ENCODE assay signal across 9 mouse cellular contexts in genomic region chr5:104110171-104110920, GRCm38 (mm10). TPM values are rescaled to one million over a fixed set of nuclear protein-coding genes. Genes with fewer than 3 reads are reported as not detected.
DNase-seq lines count a peak whose midpoint lies in the region; ATAC-seq and TF ChIP-seq lines count a peak whose summit lies in the region.
"Had no signal": no experiment of that assay in that cellular context is flagged by ENCODE, and none has a peak within 500 bp of the region (broad histone marks: within the 10 kb centered on the region; RNA-seq: fewer than 3 reads in every experiment).

No protein-coding gene starts in this region.

- no peak overlapping the region for H3K9ac ChIP-seq in heart, embryonic 15.5 days

- TF ChIP-seq CTCF in cortical plate, adult 2 months (IDR thresholded peaks at IDR 0.05; ENCODE audit: extremely low read depth, insufficient read depth, low read length) = no peak

- 46% methylated on average over 9 of the region's 9 CpGs for WGBS in heart, embryonic 15.5 days

- no peaks in the 10 kb centered on the region for H3K9me3 ChIP-seq in heart, embryonic 15.5 days (replicated peaks)

- peak; percentile 44; the same call in 1 of the 2 replicates for TF ChIP-seq POLR2A in cortical plate, adult 2 months (IDR thresholded peaks at IDR 0.05; ENCODE audit: extremely low read depth, insufficient read depth, low read length)

- DNase-seq in heart, adult 8-10 months (ENCODE audit: low spot score) = peak; percentile 38
- DNase-seq in heart, postnatal 25 days (ENCODE audit: low spot score) = no peak
- peak; percentile 78 to 82 for DNase-seq in left cerebral cortex, adult 9 months (ENCODE audit: low spot score in 2 of 2)
- peak; percentile 66 to 78 for DNase-seq in right cerebral cortex, postnatal 36 days (ENCODE audit: low spot score in 2 of 2)
- DNase-seq in adipocyte (ENCODE audit: low spot score) = no peak
- DNase-seq in adrenal gland, adult 8-10 months = no peak

- peaks cover 15% of the 10 kb centered on the region for H3K4me1 ChIP-seq in cortical plate, adult 2 months (ENCODE audit: control insufficient read depth, insufficient read depth, low read length)
- peaks cover 49% of the 10 kb centered on the region for H3K4me1 ChIP-seq in heart, embryonic 15.5 days (replicated peaks)

- peak overlapping the region; percentile 98 for H3K27ac ChIP-seq in cortical plate, adult 2 months (ENCODE audit: insufficient read depth, low read length)
- H3K27ac ChIP-seq in heart, embryonic 15.5 days = peak overlapping the region; percentile 51; the same call in 1 of the 2 replicates

- H3K36me3 ChIP-seq in heart, embryonic 15.5 days = no peaks in the 10 kb centered on the region

- no peaks in the 10 kb centered on the region for H3K27me3 ChIP-seq in heart, embryonic 15.5 days
- H3K27me3 ChIP-seq: CH12.LX had no signal

- H3K4me2 ChIP-seq in heart, embryonic 15.5 days = peak overlapping the region; percentile 50

- no peak for ATAC-seq in heart, embryonic 15.5 days (replicated peaks; ENCODE audit: insufficient number of reproducible peaks, insufficient read depth, low FRiP score, low read depth)

- H3K4me3 ChIP-seq in cortical plate, adult 2 months (ENCODE audit: insufficient read depth, low read length) = peak overlapping the region; percentile 46
- no peak overlapping the region for H3K4me3 ChIP-seq in heart, embryonic 15.5 days

- intact Hi-C loops in heart, postnatal 25 days (cut with DNase I) = no loop called here

RNA-seq across cellular contexts. Expression of gene Sparcl1, which starts 3.2 kb away (rescaled TPM):
- total RNA-seq in heart, adult 8-10 months (2022) = 100 to 1,000 TPM; 165 to 223 (median 203) TPM
- total RNA-seq in heart, postnatal 25 days (2021) = 100 to 1,000 TPM; 191 to 258 TPM
- 1,820 and 1,861 TPM in 2 replicates for polyA plus RNA-seq in cortical plate, adult 2 months (2012; rRNA removed)
- 113 and 115 TPM in 2 replicates for polyA plus RNA-seq in heart, embryonic 15.5 days (2015; fragmentation: Nextera tagmentation; extraction: Ambion mirVana)
- total RNA-seq in adrenal gland, adult 8-10 months (2022) = 10 to 100 TPM; 33.3 to 48.7 (median 41.3) TPM
- total RNA-seq: CH12.LX had no signal

RNA-seq across cellular contexts. Expression of gene Gm17660, which starts 32.9 kb away (rescaled TPM):
- not detected for total RNA-seq in heart, adult 8-10 months (2022)
- total RNA-seq in heart, postnatal 25 days (2021) = not detected
- polyA plus RNA-seq in cortical plate, adult 2 months (2012; rRNA removed) = 0.25 TPM in 1 of 2 replicates, not detected in the other
- 0.35 TPM in 1 of 2 replicates, not detected in the other for polyA plus RNA-seq in heart, embryonic 15.5 days (2015; fragmentation: Nextera tagmentation; extraction: Ambion mirVana)
- not detected for total RNA-seq in adrenal gland, adult 8-10 months (2022)
- total RNA-seq: CH12.LX had no signal

Comparison
In these comparisons a context has a peak if more than half of its experiments do, and no peak if none do; other contexts are left out.
1. DNase-seq: peak in heart, adult 8-10 months (single experiment), left cerebral cortex, adult 9 months (2 of 2) and right cerebral cortex, postnatal 36 days (2 of 2); none in heart, postnatal 25 days (single experiment), adipocyte (single experiment) and adrenal gland, adult 8-10 months (single experiment).